Mouse (Mus musculus) regulatory T cell (primary cell): Measurements from ENCODE around the gene Plekhm1.

Experiments
- in situ Hi-C: fragments of 300-600 bp; cut with MboI, MseI; formaldehyde crosslinking; loops from one replicate; pipeline ENCODE4 v1.15.1; 2025; ENCODE audit warnings: high pct_unique_total_duplicates

Gene Plekhm1

GRCm38 (mm10) chr11:103318042-103318441, 94.4 kb downstream of the Plekhm1 start:
- in situ Hi-C loops = loop anchor here (5.0 kb wide), 1 partner anchor 36 kb away; no protein-coding TSS in a partner anchor

DNA sequence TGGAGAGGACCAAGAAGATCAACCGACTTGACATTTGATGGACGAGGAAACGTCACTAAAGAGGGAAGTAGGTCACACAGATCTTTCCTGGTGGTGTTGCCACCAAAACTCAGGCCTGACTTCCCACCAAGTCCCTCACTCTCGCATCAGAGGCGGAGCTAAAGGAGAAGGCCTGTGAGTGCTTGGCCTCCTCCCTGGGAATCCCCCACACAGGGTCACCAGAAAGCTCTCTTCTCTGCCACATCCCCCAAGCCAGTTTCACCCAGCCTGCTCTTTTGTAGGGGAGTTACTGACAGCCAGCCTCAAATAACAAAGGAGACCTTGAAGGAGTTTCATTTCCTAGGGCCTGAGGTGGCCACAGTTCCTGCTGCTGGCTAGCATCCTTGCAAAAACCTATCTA, 97.1 kb downstream of the Plekhm1 start:
- in situ Hi-C loops = loop anchor here (5.0 kb wide), 1 partner anchor 33 kb away; no protein-coding TSS in a partner anchor

DNA sequence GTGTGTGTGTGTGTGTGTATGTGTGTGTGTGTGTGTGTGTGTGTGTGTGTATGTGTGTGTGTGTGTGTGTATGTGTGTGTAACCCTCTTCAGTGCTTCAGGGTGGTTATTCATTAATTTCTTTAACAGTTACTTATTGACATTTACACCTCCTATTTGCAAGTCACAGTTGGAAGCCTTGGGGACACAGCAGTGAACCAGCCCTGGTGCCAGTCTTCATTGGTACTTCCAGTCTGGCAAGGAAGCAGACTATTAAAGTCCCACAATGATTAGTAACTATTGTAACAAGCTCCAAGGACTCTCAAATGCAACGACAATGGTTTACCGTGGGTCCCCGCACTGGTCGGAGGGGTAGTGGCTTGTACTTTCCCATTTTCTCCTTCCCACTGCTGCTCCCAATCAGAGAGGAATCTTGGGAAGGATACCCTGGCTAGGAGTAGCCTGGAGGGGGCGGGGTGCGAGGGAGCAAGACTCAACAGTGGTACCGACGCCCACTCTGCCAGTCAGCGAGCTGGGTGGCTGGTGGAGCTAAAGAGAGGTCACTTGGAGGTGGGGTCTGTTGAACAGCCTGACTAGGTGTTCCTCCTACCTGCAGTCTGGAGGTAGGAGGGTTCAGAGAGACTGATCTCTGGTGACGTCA, 97.6 kb downstream of the Plekhm1 start:
- in situ Hi-C loops = loop anchor here (5.0 kb wide), 1 partner anchor 33 kb away; no protein-coding TSS in a partner anchor
